Mouse (Mus musculus) cerebellum, adult 9-10 months (tissue): ENCODE measurements around the gene Bbc3.
"Not testable (repeated sequence)": the region's sequence is repeated elsewhere in the genome, so short reads cannot be mapped to it uniquely, and the experiment has no call there.

Experiments
- DNase-seq: peaks from one replicate; pipeline ENCODE4 v3.0.0; 2022

Gene Bbc3

DNA sequence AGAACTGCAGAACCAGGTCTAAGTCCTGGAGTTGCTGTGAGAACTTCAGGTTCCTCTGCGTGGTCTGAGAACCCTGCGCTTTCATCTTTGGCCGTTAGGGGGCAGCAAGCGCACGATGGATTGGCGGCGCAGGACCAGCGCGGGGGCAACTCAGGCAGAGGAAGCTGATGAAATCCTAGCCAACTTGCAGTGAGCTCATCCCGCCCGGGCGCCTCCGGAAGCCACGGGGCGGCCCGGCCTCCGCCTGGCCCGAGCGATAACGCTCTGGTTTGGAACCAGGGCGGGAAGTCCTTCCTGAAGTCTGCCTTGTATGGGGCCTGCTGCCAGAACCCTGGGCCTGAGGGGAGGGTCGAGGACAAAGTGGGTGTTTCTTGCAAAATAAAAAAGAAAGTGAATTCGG is 13.4 kb upstream of the Bbc3 start:
- DNase-seq, result peak; percentile 95

DNA sequence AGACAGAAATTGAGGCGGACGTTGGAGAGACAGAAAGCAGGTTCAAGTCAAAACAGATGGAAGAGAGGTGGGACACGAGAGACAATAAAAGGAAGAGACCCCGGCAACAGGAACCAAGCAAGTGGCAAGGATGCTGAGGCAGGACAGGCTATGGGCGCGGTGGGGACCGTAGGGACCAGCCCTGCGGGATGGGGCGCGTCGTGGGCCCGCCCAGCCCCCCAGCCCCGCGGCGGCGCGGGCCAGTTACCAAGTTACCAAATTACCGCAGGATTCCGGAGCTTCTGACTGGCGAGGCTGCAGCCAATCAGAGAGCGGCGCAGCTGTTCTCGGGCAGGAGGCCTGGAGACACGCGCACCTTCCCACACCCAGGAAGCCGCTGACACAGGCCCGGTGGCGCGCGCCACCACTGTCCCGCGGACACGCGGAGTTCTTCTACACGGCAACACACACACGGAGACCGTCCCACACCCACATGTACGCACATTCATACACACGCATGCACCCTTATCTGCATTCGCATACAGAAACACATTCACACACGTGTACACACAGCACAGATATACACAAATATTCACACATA is 12.8 kb upstream of the Bbc3 start:
- DNase-seq, result peak; percentile 85

DNA sequence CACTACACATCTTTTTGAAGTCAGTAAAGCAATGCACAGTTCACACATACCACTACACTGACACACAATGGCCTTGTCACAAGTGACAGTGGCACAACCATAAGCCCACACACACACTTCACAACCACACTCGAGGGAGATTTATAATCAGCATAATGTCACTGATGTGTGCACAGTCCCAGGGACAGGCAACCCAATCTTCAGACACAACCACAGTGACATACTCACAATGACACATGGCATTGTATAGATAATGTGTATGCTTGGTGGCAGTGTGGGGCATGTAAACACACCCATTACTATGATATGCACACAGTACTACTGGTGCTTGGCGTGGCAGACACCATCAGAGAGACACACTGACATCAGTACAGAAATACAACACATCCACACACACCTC is 12.0 kb upstream of the Bbc3 start:
- DNase-seq, result peak; percentile 61

DNA sequence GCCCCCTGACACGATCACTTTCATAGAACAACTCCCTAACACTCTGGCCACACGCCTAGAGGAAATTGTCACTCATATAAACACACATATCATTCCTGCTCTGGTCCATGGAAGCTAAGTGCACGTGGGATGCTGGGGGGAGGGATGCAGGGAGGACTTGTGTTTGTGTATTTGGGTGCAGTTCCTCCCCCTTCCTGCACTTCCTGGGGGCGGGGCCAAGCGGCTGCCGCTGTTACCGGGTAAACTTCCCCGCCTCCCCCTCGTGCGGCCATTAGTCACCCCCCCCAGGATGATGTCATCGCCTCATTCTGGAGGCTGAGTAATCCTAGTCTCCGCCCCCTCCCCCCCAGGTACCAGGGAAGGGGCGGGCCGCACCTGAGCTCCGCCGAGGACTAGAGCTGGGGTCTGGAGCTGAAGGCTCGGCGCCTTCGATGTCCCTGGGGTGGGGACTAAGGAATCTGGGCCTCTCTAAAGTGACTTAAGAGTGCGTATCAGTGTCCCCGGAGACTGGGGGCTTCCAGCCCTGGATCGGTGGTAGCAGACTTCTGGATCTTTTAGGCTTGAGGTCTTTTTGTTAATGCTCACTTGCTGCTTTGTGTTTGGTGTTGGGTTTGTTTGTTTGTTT is 11.3 kb upstream of the Bbc3 start:
- peak; percentile 92 for DNase-seq

DNA sequence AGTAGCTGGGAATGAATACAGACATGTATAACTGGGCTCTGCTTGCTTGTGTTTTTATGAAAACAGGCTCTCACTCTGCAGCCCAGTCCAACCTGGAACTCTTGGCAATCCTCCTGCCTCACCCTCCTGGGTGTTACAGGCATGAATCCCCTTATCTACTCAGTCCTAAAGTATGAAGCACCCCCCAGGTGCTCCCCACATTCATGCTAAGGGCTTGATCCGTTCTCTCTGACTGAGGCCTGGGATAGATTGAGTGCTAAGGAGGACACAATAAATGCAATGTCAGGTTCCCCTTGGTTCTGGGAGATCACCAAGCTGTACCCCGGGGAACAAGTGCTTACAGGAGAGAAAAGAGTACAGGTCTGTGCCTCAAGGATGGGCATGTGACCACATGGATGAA is 10.6 kb upstream of the Bbc3 start:
- no peak for DNase-seq

DNA sequence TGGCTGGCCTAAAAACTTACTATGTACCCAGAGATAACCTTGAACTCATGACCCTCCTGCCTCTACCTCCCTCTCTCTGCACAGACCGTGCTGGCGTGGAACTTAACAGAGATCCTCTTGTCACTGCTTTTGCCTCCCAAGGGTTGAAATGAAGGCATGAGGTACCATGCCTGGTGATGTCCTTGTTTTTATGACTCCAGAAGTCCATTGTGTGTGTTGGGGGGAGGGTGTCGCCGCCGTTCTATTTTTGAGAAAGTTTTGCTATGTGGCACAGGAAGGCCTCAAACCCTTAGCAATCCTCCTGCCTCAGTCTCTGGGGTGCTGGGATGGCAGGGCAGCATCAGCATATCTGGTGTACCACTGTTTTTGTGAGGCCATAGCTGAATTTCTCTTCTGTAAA is 9.3 kb upstream of the Bbc3 start:
- peak; percentile 62 for DNase-seq

DNA sequence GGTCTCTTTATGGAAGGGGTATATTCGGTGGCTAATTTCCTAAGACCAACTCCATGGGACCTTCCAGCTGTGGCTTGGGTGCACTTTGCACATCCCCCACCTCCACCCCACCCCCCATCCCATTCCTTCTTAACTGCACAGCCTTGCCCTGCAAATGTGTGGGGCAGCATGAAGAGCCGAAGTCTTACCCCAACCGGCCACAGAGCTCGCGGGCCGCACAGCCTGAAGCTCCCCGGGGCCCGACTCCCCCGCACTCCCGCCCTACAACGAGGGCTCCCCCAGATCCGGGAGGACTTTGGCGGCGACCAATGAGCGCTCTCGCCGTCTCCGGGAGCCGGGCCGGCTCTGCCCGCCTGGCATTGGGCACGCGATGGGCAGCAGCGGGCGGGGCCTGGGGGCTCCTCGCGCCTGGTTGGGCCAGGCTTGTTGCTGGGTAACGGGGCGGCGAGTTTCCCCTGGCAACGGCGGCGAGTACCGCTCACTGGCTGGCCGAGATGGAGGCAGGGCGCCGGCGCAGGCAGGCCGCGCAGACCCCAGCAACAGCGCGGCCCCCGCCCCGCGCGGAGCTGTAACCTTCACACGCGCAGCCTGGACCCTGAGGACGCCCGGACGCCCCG is 8.7 kb upstream of the Bbc3 start:
- peak; percentile 94 for DNase-seq

DNA sequence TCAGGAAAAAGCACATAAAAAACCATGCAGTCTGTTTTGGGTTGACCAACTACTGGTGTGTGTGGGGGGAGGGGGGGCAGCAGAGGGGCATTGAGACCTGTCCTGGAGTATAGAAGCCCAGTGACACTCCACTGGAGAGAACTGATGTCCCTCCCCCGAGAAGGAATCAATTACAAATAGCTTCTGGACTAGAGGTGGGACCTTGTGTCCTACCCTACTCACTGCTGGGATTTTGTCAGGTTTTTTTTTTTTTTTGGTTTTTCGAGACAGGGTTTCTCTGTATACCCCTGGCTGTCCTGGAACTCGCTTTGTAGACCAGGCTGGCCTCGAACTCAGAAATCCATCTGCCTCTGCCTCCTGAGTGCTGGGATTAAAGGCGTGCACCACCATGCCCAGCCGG is 1.1 kb upstream of the Bbc3 start:
- DNase-seq, result not testable (repeated sequence)

DNA sequence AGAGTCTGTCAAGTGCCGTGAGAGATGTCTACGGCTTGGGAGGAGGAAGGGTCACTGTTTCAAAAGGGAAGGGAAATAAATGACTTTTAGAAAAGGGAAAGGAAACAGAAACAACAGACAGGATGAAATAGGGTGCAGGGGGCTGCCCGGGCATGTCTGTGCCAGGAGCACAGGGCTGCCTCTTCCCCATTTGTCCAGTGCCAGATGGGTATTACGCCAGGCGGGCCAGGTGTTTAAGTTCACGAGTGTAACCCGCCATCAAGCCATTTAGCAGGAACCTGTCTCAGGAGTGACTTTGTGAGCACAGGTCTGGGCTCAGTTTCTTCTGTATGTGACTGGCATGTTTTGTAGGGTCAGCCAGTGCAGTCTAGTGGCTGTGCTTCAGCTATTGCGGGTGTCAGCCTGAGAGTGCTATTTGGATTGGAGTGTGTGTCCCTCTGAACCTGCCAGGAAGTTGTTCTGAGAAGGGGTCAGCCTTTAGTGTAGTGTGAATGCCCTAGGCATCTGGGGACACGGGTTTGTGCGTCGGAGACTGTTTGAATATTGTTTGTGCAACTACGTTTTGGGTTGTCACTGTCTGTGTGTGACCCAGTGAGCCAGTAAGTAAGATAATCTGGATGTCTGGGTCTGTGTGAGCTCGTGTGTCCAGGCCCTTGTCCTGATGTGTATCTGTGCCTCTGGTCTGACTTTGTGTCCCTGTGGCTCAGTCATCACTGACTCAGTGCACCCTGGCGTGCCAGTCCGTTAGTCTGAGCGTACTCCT is 543 bp downstream of the Bbc3 start:
- peak; percentile 61 for DNase-seq

DNA sequence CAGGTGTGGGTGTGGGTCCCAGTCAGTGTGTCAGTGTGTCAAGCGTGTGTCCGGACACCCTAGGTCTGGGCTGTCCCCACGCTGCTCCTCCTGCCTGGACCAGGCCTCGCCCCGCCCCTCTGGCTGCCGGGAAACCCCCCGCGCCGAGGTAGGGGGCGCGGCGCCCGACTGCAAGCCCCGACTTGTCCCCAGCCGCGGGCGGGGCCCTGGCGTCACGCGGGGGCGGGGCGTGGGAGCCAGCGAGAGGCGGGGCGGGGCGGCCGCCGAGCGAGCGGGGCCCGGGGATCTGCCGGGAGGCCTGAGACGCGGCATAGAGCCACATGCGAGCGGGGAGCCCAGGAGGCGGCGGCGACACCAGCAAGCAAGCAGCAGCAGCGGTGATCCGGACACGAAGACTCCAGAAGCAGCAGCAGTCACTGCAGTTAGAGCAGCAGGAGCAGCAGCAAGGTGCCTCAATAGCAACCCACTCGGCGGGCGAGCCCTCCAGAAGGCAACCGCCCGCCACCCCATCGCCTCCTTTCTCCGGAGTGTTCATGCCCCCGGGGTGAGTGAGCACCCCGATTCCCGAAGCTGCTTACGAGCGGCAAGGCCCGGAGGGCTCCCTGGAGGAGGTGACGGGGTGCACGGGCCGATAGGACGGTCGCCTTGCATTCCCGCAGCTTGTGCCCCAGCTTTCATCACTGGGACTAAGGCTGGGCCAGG is 1.3 kb downstream of the Bbc3 start:
- peak; percentile 89 for DNase-seq

DNA sequence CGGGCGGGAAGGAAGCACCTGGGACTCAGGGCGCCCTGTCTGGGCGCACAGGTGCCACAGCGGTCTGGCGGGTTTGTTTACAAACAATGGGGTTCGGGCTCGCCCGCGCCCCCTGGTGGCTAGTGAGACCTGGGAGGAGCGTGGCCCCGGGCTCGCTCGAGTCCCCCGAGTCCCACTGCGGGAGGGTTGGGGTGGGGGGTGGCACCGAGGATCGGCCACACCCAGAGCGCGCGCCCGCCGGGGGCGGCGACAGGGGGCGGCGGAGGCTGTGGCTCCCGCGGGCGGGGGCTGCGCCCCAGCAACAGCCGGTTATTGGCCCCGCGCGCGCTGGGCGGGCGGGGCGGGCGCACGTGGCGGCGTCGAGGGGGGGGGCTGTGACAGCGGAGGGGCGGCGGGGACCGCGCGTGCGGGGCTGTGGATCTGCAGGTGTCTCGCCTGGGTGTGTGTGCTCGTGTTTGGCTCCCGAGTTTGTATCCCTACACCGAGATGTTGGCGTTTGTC is 1.9 kb downstream of the Bbc3 start:
- peak; percentile 88 for DNase-seq

DNA sequence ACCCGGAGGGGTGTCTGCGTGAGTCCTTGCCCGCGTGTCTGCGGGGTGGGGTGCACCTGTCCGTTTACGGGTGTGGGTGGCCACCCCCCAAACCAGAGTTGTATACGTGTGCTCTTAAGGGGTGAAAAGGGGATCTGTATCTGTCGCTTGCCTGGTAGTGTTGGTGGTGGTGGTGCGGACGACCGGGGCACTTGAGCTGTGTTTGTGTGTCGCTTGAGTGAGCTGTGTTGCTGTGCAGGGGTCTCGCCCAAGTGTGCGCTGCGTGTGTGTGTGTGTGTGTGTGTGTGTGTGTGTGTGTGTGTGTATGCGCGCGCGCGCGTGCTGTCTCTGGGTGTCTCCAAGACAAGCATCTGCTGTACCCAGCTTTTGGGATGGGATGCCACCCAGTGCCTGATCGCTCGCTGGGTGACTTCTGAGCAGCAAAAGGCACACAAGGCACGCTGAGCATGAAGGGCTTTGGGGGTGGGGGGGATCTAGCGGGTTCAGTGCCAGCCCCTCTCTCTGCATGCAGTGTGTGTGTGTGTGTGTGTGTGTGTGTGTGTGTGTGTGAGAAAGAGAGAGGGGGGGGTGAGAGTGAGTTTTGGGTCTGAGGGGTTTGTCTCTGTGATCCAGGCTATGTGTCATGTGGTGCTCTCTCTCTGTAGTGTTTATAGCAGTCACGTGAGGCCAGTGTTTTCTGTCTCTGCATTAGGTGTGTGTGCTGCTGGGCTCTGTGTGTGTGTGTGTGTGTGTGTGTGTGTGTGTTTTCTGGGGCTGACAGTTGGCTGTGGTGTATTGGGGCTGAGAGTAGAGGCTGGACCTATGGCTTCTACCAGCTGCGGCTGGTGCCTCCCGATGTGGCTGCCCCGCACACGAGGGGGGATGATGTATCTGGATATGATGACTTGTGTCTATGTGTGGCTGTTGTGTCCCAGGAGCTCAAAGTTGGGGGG is 2.6 kb downstream of the Bbc3 start:
- DNase-seq, result peak; percentile 72

DNA sequence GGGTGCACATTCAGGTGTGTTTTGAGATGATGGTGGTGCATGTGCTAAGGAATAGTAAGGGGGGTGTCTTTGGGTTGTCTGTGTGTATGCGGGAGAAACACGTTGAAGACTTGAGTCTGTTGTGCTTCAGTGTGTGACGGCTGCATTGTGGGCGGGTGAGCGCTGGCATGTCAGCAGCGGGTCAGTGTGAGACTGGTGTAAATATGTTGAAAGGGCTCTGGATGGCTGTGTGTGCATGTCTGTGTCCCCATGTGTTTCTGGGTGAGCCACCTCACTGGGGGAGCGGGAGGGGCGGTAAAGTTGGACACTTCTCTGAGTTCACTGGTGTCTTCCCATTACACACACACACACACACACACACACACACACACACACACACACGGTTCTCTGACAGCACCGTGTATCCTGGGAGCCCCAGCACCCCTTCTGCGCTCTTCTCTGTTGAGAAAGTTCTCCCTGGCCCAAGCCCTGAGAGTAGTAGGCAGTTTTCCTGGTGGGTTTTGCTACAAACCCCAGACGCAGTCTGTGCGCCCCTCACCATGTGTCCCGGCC is 3.3 kb downstream of the Bbc3 start:
- peak; percentile 66 for DNase-seq

DNA sequence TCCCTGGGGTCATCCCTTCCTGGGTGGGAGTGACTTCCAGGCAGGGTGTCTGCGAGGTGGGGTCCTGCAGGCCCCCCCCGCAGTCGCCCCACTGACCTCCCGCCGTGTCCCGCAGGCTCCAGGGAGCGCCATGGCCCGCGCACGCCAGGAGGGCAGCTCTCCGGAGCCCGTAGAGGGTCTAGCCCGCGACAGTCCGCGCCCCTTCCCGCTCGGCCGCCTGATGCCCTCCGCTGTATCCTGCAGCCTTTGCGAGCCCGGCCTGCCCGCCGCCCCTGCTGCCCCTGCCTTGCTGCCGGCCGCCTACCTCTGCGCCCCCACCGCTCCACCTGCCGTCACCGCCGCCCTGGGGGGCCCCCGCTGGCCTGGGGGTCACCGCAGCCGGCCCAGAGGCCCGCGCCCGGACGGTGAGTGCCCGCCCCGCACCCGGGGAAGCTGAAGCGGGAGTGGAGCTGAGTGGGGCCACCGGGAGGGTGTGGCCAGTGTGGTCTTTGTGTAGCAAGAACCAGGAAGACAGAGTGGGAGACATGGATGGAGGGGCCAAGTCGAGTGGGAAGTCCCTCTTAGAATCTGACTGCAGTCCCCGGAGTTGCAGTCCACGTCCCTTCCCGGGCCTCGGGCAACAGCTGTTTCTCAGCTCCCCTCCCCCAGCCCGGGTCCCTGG is 3.9 kb downstream of the Bbc3 start:
- peak; percentile 63 for DNase-seq

DNA sequence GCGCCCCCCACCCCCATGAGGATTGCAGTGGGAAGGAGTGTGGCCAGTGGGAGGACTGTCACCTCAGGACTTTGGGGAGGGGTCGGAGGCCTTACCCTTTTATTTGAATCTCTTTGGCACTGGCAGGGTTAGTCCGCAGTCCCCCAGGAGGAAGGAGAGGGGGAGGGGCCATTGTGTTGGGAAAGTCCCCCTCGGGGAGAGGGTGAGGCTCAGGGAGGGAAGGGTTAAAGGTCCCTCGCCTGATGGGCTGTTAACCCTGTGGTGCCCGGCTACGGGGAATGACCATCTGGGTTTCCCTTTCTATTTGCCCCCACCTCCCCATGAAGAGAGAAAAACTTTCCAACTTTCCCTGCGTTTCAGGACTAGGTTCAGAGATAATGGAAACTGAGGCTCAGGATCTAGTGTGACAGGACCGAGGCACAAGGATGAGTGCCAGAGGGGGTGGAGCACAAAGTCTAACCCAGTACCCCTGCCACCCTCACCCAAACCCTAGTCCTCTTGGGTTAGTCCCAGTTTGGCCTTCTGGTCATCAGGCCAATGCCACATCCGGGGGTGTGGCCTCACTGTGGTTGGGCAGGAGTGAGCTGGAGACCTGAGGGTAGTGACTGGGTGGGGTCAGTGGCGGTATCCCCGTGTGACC is 4.6 kb downstream of the Bbc3 start:
- peak; percentile 72 for DNase-seq

DNA sequence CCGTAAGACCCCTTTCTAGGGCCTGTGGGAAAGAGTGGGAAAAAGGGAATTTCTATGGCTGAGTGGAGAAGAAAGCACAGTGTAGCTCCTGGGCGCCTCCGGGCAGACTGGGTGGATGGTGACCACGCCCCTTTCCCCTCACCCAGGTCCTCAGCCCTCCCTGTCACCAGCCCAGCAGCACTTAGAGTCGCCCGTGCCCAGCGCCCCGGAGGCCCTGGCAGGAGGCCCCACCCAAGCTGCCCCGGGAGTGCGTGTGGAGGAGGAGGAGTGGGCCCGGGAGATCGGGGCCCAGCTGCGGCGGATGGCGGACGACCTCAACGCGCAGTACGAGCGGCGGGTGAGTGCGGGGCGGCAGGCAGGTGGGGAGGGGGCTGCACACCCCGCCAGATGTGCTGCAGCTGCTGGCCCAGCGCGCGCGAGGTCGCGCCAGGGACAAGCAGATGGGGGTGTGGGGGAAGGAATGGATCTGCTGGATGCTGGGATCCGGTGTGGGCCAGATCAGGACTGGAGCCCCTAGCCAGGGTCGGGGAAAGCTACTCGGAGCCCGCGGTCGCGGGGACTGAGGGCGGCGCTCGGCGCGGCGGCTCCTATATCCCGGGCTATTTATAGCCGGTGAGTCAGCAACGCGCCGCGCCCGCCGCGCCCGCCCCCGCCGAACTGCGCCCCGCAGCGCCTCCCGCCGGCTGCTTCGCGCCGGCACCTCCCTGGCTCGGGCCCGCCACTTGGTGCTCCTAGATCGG is 5.5 kb downstream of the Bbc3 start:
- peak; percentile 78 for DNase-seq

DNA sequence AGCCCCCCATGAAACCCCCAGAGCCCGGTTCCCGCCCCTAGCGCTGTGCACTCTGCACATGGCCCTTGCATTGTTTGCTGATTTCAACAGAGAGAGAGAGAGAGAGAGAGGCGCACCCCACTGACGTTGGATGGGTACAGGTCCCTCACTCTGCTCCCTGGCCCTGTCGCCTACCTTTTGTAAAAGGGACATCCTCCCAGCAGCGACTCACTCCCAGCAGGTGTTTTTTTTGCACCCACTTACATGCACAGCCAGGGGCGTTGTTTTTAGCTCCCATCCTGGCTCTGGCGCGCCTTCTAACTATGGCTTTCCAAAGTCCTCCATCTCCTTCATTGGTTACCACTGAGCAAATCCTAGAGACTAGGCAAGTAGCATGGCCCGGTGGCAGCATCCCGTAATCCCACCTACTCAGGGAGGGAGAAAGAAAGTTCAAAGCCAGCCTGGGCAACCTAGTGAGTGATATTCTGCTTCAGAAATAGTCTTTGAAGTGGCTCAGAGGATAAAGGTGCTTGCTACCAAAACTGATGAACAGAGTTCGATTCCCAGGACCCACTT is 6.1 kb downstream of the Bbc3 start:
- DNase-seq, result peak; percentile 59

DNA sequence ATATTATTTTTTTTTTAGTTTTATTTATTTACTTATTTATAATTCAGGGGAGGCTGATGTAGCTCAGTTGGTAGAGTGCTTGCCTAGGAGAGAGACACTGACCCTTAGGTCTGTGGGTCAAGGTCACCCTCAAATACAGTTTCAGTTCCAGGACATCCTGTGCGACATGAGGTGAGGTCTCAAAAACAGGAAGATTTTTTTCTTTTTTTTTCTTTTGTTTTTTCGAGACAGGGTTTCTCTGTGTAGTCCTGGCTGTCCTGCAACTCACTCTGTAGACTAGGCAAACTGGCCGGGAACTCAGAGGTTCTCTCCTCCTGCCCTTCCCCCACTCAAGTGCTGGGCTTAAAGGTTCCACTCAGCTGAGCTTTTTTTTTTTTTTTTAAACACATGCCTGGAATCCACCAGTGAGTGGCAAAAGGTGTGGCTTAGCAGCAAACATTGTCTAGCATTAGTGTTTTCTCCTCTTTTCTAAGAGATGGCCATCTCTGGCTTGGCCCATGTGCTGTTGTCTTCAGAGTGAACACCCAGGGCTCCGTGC is 7.1 kb downstream of the Bbc3 start:
- peak; percentile 41 for DNase-seq

DNA sequence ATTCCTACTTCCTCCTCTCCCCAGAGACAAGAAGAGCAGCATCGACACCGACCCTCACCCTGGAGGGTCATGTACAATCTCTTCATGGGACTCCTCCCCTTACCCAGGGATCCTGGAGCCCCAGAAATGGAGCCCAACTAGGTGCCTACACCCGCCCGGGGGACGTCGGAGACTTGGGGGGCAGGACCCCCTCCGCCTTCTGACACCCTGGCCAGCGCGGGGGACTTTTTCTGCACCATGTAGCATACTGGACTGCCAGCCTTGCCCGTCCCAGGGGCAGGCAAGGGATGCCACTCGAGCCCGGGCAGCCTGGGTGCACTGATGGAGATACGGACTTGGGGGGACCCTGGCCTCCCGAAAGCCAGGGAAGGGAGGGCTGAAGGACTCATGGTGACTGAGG is 8.9 kb downstream of the Bbc3 start:
- DNase-seq, result peak; percentile 26
